Mouse (Mus musculus) intestine, embryonic 15.5 days (tissue): ENCODE data around the gene Dner. TPM values are rescaled to one million over a fixed set of nuclear protein-coding genes. Genes with fewer than 3 reads are reported as not detected.
"Not testable (repeated sequence)": the region's sequence is repeated elsewhere in the genome, so short reads cannot be mapped to it uniquely, and the experiment has no call there.

Experiments used
- ATAC-seq: fragments of 200-750 bp; cut with Nextera tagmentation; 2 replicates; pipeline ENCODE4 v1.8.0; 2017; ENCODE audit warnings: moderate TSS enrichment, moderate library complexity
- H3K27ac ChIP-seq: fragments of 300-500 bp; sonication (generic); 2 replicates; pipeline ENCODE4 v1.5.1; 2015; ENCODE audit warnings: mild to moderate bottlenecking, inconsistent platforms
- H3K27me3 ChIP-seq: fragments of 300-500 bp; sonication (generic); replicated peaks from 2 replicates; pipeline ENCODE4 v1.6.1; 2015; ENCODE audit warnings: inconsistent platforms
- H3K36me3 ChIP-seq: fragments of 300-500 bp; sonication (generic); 2 replicates; pipeline ENCODE4 v1.6.1; 2015; ENCODE audit warnings: inconsistent platforms
- H3K4me1 ChIP-seq: fragments of 300-500 bp; sonication (generic); replicated peaks from 2 replicates; pipeline ENCODE4 v1.6.1; 2015; ENCODE audit warnings: inconsistent platforms
- H3K4me2 ChIP-seq: fragments of 300-500 bp; sonication (generic); replicated peaks from 2 replicates; pipeline ENCODE4 v1.6.1; 2015; ENCODE audit warnings: mild to moderate bottlenecking, inconsistent platforms
- H3K4me3 ChIP-seq: fragments of 300-500 bp; sonication (generic); replicated peaks from 2 replicates; pipeline ENCODE4 v1.5.1; 2015; ENCODE audit warnings: inconsistent platforms
- H3K9ac ChIP-seq: fragments of 300-500 bp; sonication (generic); 2 replicates; pipeline ENCODE4 v1.6.1; 2015; ENCODE audit warnings: inconsistent platforms
- H3K9me3 ChIP-seq: fragments of 300-500 bp; sonication (generic); 2 replicates; pipeline ENCODE4 v1.6.1; 2016; ENCODE audit warnings: inconsistent platforms
- WGBS: fragments of 180-500 bp; shearing (Covaris S2); methylation state at CpG from one replicate; pipeline ENCODE4 v1.1.7; 2015; 5-methylcytosine and 5-hydroxymethylcytosine counted together
- polyA plus RNA-seq: library from polyadenylated mRNA; unstranded; fragments of >200 nt; fragmentation: Nextera tagmentation; extraction: Ambion mirVana; gene quantifications from 2 replicates; pipeline ENCODE4 v1.2.1, GENCODE M21; 2015

Dner gene
- polyA plus RNA-seq, 1 experiment from 2014 or later, result 4.1 TPM

- Histone ChIP-seq H3K9ac (no peak overlapping the region), H3K36me3 (no peaks in the 10 kb centered on the region), H3K4me2 (no peak overlapping the region), H3K27ac (peak overlapping the region; percentile 19; the same call in 1 of the 2 replicates), H3K9me3 (no peaks in the 10 kb centered on the region), H3K27me3 (no peaks in the 10 kb centered on the region), H3K4me3 (no peak overlapping the region), H3K4me1 (peaks cover 3% of the 10 kb centered on the region; the same call in 1 of the 2 replicates)
- WGBS, result 68% methylated on average over 7 of the region's 7 CpGs
- ATAC-seq, result peak; percentile 60
Observed at GRCm38 (mm10) chr1:84362709-84363617, 333.1 kb downstream of the Dner start.

GRCm38 (mm10) chr1:84362209-84362608 is 333.8 kb downstream of the Dner start:
- 36% methylated on average over 1 of the region's 1 CpGs for WGBS

GRCm38 (mm10) chr1:84361389-84361788 is 334.6 kb downstream of the Dner start:
- peak; percentile 85 for ATAC-seq
- Histone ChIP-seq H3K4me3 (no peak overlapping the region), H3K27ac (peak overlapping the region; percentile 40; the same call in 1 of the 2 replicates), H3K36me3 (no peaks in the 10 kb centered on the region), H3K27me3 (no peaks in the 10 kb centered on the region), H3K9ac (no peak overlapping the region), H3K4me1 (no peaks in the 10 kb centered on the region), H3K4me2 (no peak overlapping the region), H3K9me3 (no peaks in the 10 kb centered on the region)
- WGBS, result 52% methylated on average over 3 of the region's 3 CpGs

More at GRCm38 (mm10) chr1:84362209-84362608, 333.8 kb downstream of the Dner start:
- H3K4me2 ChIP-seq, result no peak overlapping the region
- no peaks in the 10 kb centered on the region for H3K27me3 ChIP-seq
- peaks cover 2% of the 10 kb centered on the region; the same call in 1 of the 2 replicates for H3K4me1 ChIP-seq
- H3K27ac ChIP-seq, result no peak overlapping the region
- ATAC-seq, result peak; percentile 63
- no peak overlapping the region for H3K9ac ChIP-seq
- H3K36me3 ChIP-seq, result no peaks in the 10 kb centered on the region
- H3K4me3 ChIP-seq, result no peak overlapping the region
- H3K9me3 ChIP-seq, result no peaks in the 10 kb centered on the region

- Histone ChIP-seq H3K9me3 (no peaks in the 10 kb centered on the region), H3K27me3 (no peaks in the 10 kb centered on the region), H3K4me2 (no peak overlapping the region), H3K4me1 (no peaks in the 10 kb centered on the region), H3K4me3 (no peak overlapping the region), H3K27ac (no peak overlapping the region), H3K36me3 (no peaks in the 10 kb centered on the region), H3K9ac (no peak overlapping the region)
- 84% methylated on average over 6 of the region's 6 CpGs for WGBS
- ATAC-seq, result no peak
Observed at GRCm38 (mm10) chr1:84359611-84360500, 336.2 kb downstream of the Dner start.

GRCm38 (mm10) chr1:84357216-84357615 is 338.8 kb downstream of the Dner start:
- H3K4me3 ChIP-seq, result no peak overlapping the region
- H3K27ac ChIP-seq, result no peak overlapping the region
- no peaks in the 10 kb centered on the region for H3K9me3 ChIP-seq
- no peak for ATAC-seq
- WGBS, result 80% methylated on average over 5 of the region's 5 CpGs
- no peak overlapping the region for H3K9ac ChIP-seq
- no peaks in the 10 kb centered on the region for H3K27me3 ChIP-seq
- H3K36me3 ChIP-seq, result no peaks in the 10 kb centered on the region
- H3K4me1 ChIP-seq, result no peaks in the 10 kb centered on the region
- no peak overlapping the region for H3K4me2 ChIP-seq

GRCm38 (mm10) chr1:84350262-84350661 is 345.8 kb downstream of the Dner start:
- Histone ChIP-seq H3K9me3 (no peaks in the 10 kb centered on the region), H3K4me3 (no peak overlapping the region), H3K36me3 (no peaks in the 10 kb centered on the region), H3K9ac (no peak overlapping the region), H3K27ac (no peak overlapping the region), H3K27me3 (no peaks in the 10 kb centered on the region), H3K4me1 (no peaks in the 10 kb centered on the region), H3K4me2 (no peak overlapping the region)
- WGBS, result 94% methylated on average over 2 of the region's 2 CpGs
- ATAC-seq, result peak; percentile 37; the same call in 1 of the 2 replicates

- ATAC-seq, result peak; percentile 97
- Histone ChIP-seq H3K9ac (no peak overlapping the region), H3K4me2 (no peak overlapping the region), H3K27me3 (no peaks in the 10 kb centered on the region), H3K4me3 (no peak overlapping the region), H3K36me3 (no peaks in the 10 kb centered on the region), H3K9me3 (no peaks in the 10 kb centered on the region), H3K27ac (no peak overlapping the region), H3K4me1 (no peaks in the 10 kb centered on the region)
- WGBS, result 45% methylated on average over 3 of the region's 3 CpGs
Observed at GRCm38 (mm10) chr1:84347796-84348476, 348.1 kb downstream of the Dner start.

- H3K27ac ChIP-seq, ATAC-seq, H3K9me3 ChIP-seq, H3K36me3 ChIP-seq, H3K4me1 ChIP-seq, H3K9ac ChIP-seq, H3K27me3 ChIP-seq, H3K4me3 ChIP-seq, H3K4me2 ChIP-seq: not testable (repeated sequence)
- WGBS, result 67% methylated on average over 3 of the region's 3 CpGs
Observed at GRCm38 (mm10) chr1:84332797-84333196, 363.2 kb downstream of the Dner start.

GRCm38 (mm10) chr1:84331861-84332260 is 364.2 kb downstream of the Dner start:
- H3K4me1 ChIP-seq, H3K9ac ChIP-seq, H3K9me3 ChIP-seq, H3K27ac ChIP-seq, ATAC-seq, H3K36me3 ChIP-seq, H3K4me3 ChIP-seq, H3K4me2 ChIP-seq, H3K27me3 ChIP-seq: not testable (repeated sequence)
- WGBS, result 80% methylated on average over 12 of the region's 12 CpGs

GRCm38 (mm10) chr1:84325309-84325708 is 370.7 kb downstream of the Dner start:
- no peak overlapping the region for H3K4me3 ChIP-seq
- no peaks in the 10 kb centered on the region for H3K36me3 ChIP-seq
- no peak overlapping the region for H3K27ac ChIP-seq
- no peaks in the 10 kb centered on the region for H3K4me1 ChIP-seq
- ATAC-seq, result no peak
- WGBS, result 45% methylated on average over 3 of the region's 3 CpGs
- H3K4me2 ChIP-seq, result no peak overlapping the region
- H3K27me3 ChIP-seq, result no peaks in the 10 kb centered on the region
- no peaks in the 10 kb centered on the region for H3K9me3 ChIP-seq
- H3K9ac ChIP-seq, result no peak overlapping the region

- Histone ChIP-seq H3K9me3 (no peaks in the 10 kb centered on the region), H3K4me1 (no peaks in the 10 kb centered on the region), H3K9ac (no peak overlapping the region), H3K36me3 (no peaks in the 10 kb centered on the region), H3K27ac (no peak overlapping the region), H3K27me3 (no peaks in the 10 kb centered on the region), H3K4me3 (no peak overlapping the region), H3K4me2 (no peak overlapping the region)
- no peak for ATAC-seq
- WGBS, result 59% methylated on average over 4 of the region's 4 CpGs
Observed at GRCm38 (mm10) chr1:84321327-84321726, 374.7 kb downstream of the Dner start.
